Mouse (Mus musculus): ENCODE data around the gene Ctcf. TPM values are rescaled to one million over a fixed set of nuclear protein-coding genes. Genes with fewer than 3 reads are reported as not detected.
"Not testable (repeated sequence)": the region's sequence is repeated elsewhere in the genome, so short reads cannot be mapped to it uniquely, and the experiment has no call there.

The Ctcf gene
- polyA plus RNA-seq (2014; fragmentation: Nextera tagmentation; extraction: Ambion mirVana): 100 and 108 TPM in 2 replicates

- Histone ChIP-seq H3K36me3 (ENCODE audit: control insufficient read depth, insufficient read depth, low read length) (no peaks in the 10 kb centered on the region), H3K9ac (ENCODE audit: low read length) (peak within 1 kb of the TSS; percentile 100), H3K4me1 (ENCODE audit: control insufficient read depth, insufficient read depth, low read length) (peaks cover 22% of the 10 kb centered on the region), H3K4me3 (ENCODE audit: low read depth, low read length) (peak within 1 kb of the TSS; percentile 98), H3K9me3 (replicated peaks; ENCODE audit: control insufficient read depth, low read length) (no peaks in the 10 kb centered on the region), H3K4me2 (ENCODE audit: low read length) (peak within 1 kb of the TSS; percentile 85), H3K27ac (ENCODE audit: low read depth, low read length) (peak within 1 kb of the TSS; percentile 100), H3K27me3 (replicated peaks; ENCODE audit: control insufficient read depth, insufficient read depth, low read length) (no peaks in the 10 kb centered on the region)
- DNase-seq (ENCODE audit: low spot score) (peak; percentile 96), ATAC-seq (peak; percentile 93)
- WGBS: under 1% methylated on average over 89 of the region's 126 CpGs
Measured at GRCm38 (mm10) chr8:105636018-105636962, at the start of gene Ctcf. Ctcf (plus strand) TSS chr8:105636568.

GRCm38 (mm10) chr8:105592431-105592830 lies 43.9 kb upstream of the Ctcf start:
- Histone ChIP-seq H3K4me3 (ENCODE audit: low read depth, low read length) (no peak overlapping the region), H3K4me2 (ENCODE audit: low read length) (no peak overlapping the region), H3K36me3 (ENCODE audit: control insufficient read depth, insufficient read depth, low read length) (no peaks in the 10 kb centered on the region), H3K27me3 (replicated peaks; ENCODE audit: control insufficient read depth, insufficient read depth, low read length) (no peaks in the 10 kb centered on the region), H3K9ac (ENCODE audit: low read length) (no peak overlapping the region), H3K9me3 (replicated peaks; ENCODE audit: control insufficient read depth, low read length) (no peaks in the 10 kb centered on the region), H3K4me1 (ENCODE audit: control insufficient read depth, insufficient read depth, low read length) (no peaks in the 10 kb centered on the region), H3K27ac (ENCODE audit: low read depth, low read length) (no peak overlapping the region)
- no peak for DNase-seq (ENCODE audit: low spot score)
- 90% methylated on average over 2 of the region's 2 CpGs for WGBS
- ATAC-seq: no peak

- Histone ChIP-seq H3K27me3 (replicated peaks; ENCODE audit: control insufficient read depth, insufficient read depth, low read length) (no peaks in the 10 kb centered on the region), H3K9me3 (replicated peaks; ENCODE audit: control insufficient read depth, low read length) (no peaks in the 10 kb centered on the region), H3K4me2 (ENCODE audit: low read length) (no peak overlapping the region), H3K4me3 (ENCODE audit: low read depth, low read length) (no peak overlapping the region), H3K27ac (ENCODE audit: low read depth, low read length) (no peak overlapping the region), H3K36me3 (ENCODE audit: control insufficient read depth, insufficient read depth, low read length) (no peaks in the 10 kb centered on the region), H3K9ac (ENCODE audit: low read length) (no peak overlapping the region), H3K4me1 (ENCODE audit: control insufficient read depth, insufficient read depth, low read length) (no peaks in the 10 kb centered on the region)
- no peak for DNase-seq (ENCODE audit: low spot score)
- ATAC-seq: no peak
- WGBS: 28% methylated on average over 15 of the region's 15 CpGs
Measured at GRCm38 (mm10) chr8:105593859-105594258, 42.5 kb upstream of the Ctcf start.

GRCm38 (mm10) chr8:105594451-105595242 lies 41.7 kb upstream of the Ctcf start:
- H3K9me3 ChIP-seq (replicated peaks; ENCODE audit: control insufficient read depth, low read length): no peaks in the 10 kb centered on the region
- no peak overlapping the region for H3K4me2 ChIP-seq (ENCODE audit: low read length)
- H3K4me3 ChIP-seq (ENCODE audit: low read depth, low read length): no peak overlapping the region
- WGBS: 82% methylated on average over 18 of the region's 18 CpGs
- H3K27me3 ChIP-seq (replicated peaks; ENCODE audit: control insufficient read depth, insufficient read depth, low read length): no peaks in the 10 kb centered on the region
- no peak overlapping the region for H3K27ac ChIP-seq (ENCODE audit: low read depth, low read length)
- no peaks in the 10 kb centered on the region for H3K36me3 ChIP-seq (ENCODE audit: control insufficient read depth, insufficient read depth, low read length)
- DNase-seq (ENCODE audit: low spot score) (no peak), ATAC-seq (no peak)
- H3K4me1 ChIP-seq (ENCODE audit: control insufficient read depth, insufficient read depth, low read length): no peaks in the 10 kb centered on the region
- no peak overlapping the region for H3K9ac ChIP-seq (ENCODE audit: low read length)

- Histone ChIP-seq H3K9me3 (replicated peaks; ENCODE audit: control insufficient read depth, low read length) (no peaks in the 10 kb centered on the region), H3K27ac (ENCODE audit: low read depth, low read length) (no peak overlapping the region), H3K4me1 (ENCODE audit: control insufficient read depth, insufficient read depth, low read length) (no peaks in the 10 kb centered on the region), H3K36me3 (ENCODE audit: control insufficient read depth, insufficient read depth, low read length) (no peaks in the 10 kb centered on the region), H3K9ac (ENCODE audit: low read length) (no peak overlapping the region), H3K4me3 (ENCODE audit: low read depth, low read length) (no peak overlapping the region), H3K4me2 (ENCODE audit: low read length) (no peak overlapping the region), H3K27me3 (replicated peaks; ENCODE audit: control insufficient read depth, insufficient read depth, low read length) (no peaks in the 10 kb centered on the region)
- 4% methylated on average over 14 of the region's 14 CpGs for WGBS
- ATAC-seq (no peak; the same call in 1 of the 2 replicates), DNase-seq (ENCODE audit: low spot score) (no peak)
Measured at GRCm38 (mm10) chr8:105596362-105597034, 39.9 kb upstream of the Ctcf start.

- no peak for ATAC-seq
- Histone ChIP-seq H3K36me3 (ENCODE audit: control insufficient read depth, insufficient read depth, low read length) (no peaks in the 10 kb centered on the region), H3K4me2 (ENCODE audit: low read length) (no peak overlapping the region), H3K4me1 (ENCODE audit: control insufficient read depth, insufficient read depth, low read length) (no peaks in the 10 kb centered on the region), H3K27ac (ENCODE audit: low read depth, low read length) (no peak overlapping the region), H3K4me3 (ENCODE audit: low read depth, low read length) (no peak overlapping the region), H3K9ac (ENCODE audit: low read length) (no peak overlapping the region), H3K27me3 (replicated peaks; ENCODE audit: control insufficient read depth, insufficient read depth, low read length) (no peaks in the 10 kb centered on the region; the same call in 1 of the 2 replicates), H3K9me3 (replicated peaks; ENCODE audit: control insufficient read depth, low read length) (no peaks in the 10 kb centered on the region)
- WGBS: 82% methylated on average over 6 of the region's 6 CpGs
- DNase-seq (ENCODE audit: low spot score): no peak
Measured at GRCm38 (mm10) chr8:105598777-105599176, 37.6 kb upstream of the Ctcf start.

GRCm38 (mm10) chr8:105601301-105601700 lies 35.1 kb upstream of the Ctcf start:
- no peak overlapping the region for H3K9ac ChIP-seq (ENCODE audit: low read length)
- DNase-seq (ENCODE audit: low spot score): no peak
- no peaks in the 10 kb centered on the region for H3K9me3 ChIP-seq (replicated peaks; ENCODE audit: control insufficient read depth, low read length)
- no peaks in the 10 kb centered on the region for H3K36me3 ChIP-seq (ENCODE audit: control insufficient read depth, insufficient read depth, low read length)
- no peak overlapping the region for H3K27ac ChIP-seq (ENCODE audit: low read depth, low read length)
- H3K4me1 ChIP-seq (ENCODE audit: control insufficient read depth, insufficient read depth, low read length): peaks cover 4% of the 10 kb centered on the region
- H3K4me2 ChIP-seq (ENCODE audit: low read length): no peak overlapping the region
- no peak overlapping the region for H3K4me3 ChIP-seq (ENCODE audit: low read depth, low read length)
- no peaks in the 10 kb centered on the region; the same call in 1 of the 2 replicates for H3K27me3 ChIP-seq (replicated peaks; ENCODE audit: control insufficient read depth, insufficient read depth, low read length)
- WGBS: 83% methylated on average over 5 of the region's 5 CpGs
- no peak for ATAC-seq

GRCm38 (mm10) chr8:105602540-105602939 lies 33.8 kb upstream of the Ctcf start:
- not testable (repeated sequence) for H3K9me3 ChIP-seq (replicated peaks; ENCODE audit: control insufficient read depth, low read length); H3K27me3 ChIP-seq (replicated peaks; ENCODE audit: control insufficient read depth, insufficient read depth, low read length); H3K9ac ChIP-seq (ENCODE audit: low read length); DNase-seq (ENCODE audit: low spot score); H3K36me3 ChIP-seq (ENCODE audit: control insufficient read depth, insufficient read depth, low read length); H3K4me3 ChIP-seq (ENCODE audit: low read depth, low read length); H3K4me2 ChIP-seq (ENCODE audit: low read length); ATAC-seq; H3K27ac ChIP-seq (ENCODE audit: low read depth, low read length)
- H3K4me1 ChIP-seq (ENCODE audit: control insufficient read depth, insufficient read depth, low read length): peaks cover 12% of the 10 kb centered on the region
- WGBS: 89% methylated on average over 2 of the region's 3 CpGs

Measured in forebrain, embryonic 14.5 days (tissue).